Mouse (Mus musculus) frontal cortex, postnatal 14 days (tissue): ENCODE measurements at regions not wholly inside any gene's neighbourhood (a gene's known extent, or its start where the extent isn't known, plus 50 kb on each side); places are given as distances from the start of the nearest gene placed in this dataset.
A peak's percentile ranks its signal among the peaks of the same experiment; 100 is the strongest.
"Not testable (repeated sequence)": the region's sequence is repeated elsewhere in the genome, so short reads cannot be mapped to it uniquely, and the experiment has no call there.

Source experiments
- DNase-seq, 2 experiments: peaks; one replicate each; pipeline ENCODE4 v3.0.0; 2022; ENCODE audit warnings: low spot score in 2 of 2

GRCm38 (mm10) chr13:88459474-88460173 is 361.6 kb upstream of the Edil3 start:
- no peak for DNase-seq

GRCm38 (mm10) chr13:88490104-88490503 is 331.2 kb upstream of the Edil3 start:
- DNase-seq = no peak

GRCm38 (mm10) chr13:88510850-88511554 is 310.3 kb upstream of the Edil3 start:
- DNase-seq = no peak

- no peak for DNase-seq
Observed at GRCm38 (mm10) chr13:88534796-88535195, 286.5 kb upstream of the Edil3 start.

GRCm38 (mm10) chr13:88554504-88554903 is 266.8 kb upstream of the Edil3 start:
- DNase-seq = peak in 1 of 2 experiments; percentile 6

- DNase-seq = no peak
Observed at GRCm38 (mm10) chr13:88564978-88565377, 256.3 kb upstream of the Edil3 start.

GRCm38 (mm10) chr13:88602244-88602643 is 219.0 kb upstream of the Edil3 start:
- no peak for DNase-seq

- DNase-seq = no peak
Observed at GRCm38 (mm10) chr13:88610610-88611009, 210.7 kb upstream of the Edil3 start.

GRCm38 (mm10) chr13:88613231-88613630 is 208.0 kb upstream of the Edil3 start:
- no peak for DNase-seq

- no peak for DNase-seq
Observed at GRCm38 (mm10) chr13:88650135-88650534, 171.1 kb upstream of the Edil3 start.

- no peak for DNase-seq
Observed at GRCm38 (mm10) chr13:88651036-88651435, 170.2 kb upstream of the Edil3 start.

GRCm38 (mm10) chr13:88655030-88655429 is 166.2 kb upstream of the Edil3 start:
- no peak for DNase-seq

GRCm38 (mm10) chr13:88675835-88676234 is 145.4 kb upstream of the Edil3 start:
- no peak for DNase-seq

- no peak for DNase-seq
Observed at GRCm38 (mm10) chr13:88704526-88704925, 116.7 kb upstream of the Edil3 start.

- not testable (repeated sequence) for DNase-seq
Observed at GRCm38 (mm10) chr13:88729626-88730025, 91.6 kb upstream of the Edil3 start.

- no peak for DNase-seq
Observed at GRCm38 (mm10) chr13:88749916-88750315, 71.4 kb upstream of the Edil3 start.
